Mouse (Mus musculus) bone marrow macrophage, adult 2 months (primary cell): ENCODE measurements around the gene Tfdp2.

Experiments used
- CTCF ChIP-seq: IDR thresholded peaks from 2 replicates; pipeline ENCODE4 v1.5.1; 2012; ENCODE audit warnings: low read depth, mild to moderate bottlenecking, low read length, moderate library complexity
- POLR2A ChIP-seq: IDR thresholded peaks from 2 replicates; pipeline ENCODE4 v1.6.1; 2012; ENCODE audit warnings: mild to moderate bottlenecking, low read depth, low read length, borderline replicate concordance

GRCm38 (mm10) chr9:96259017-96259512 is 63.0 kb downstream of the Tfdp2 start:
- TF ChIP-seq POLR2A, result no peak
- no peak for TF ChIP-seq CTCF
